ENCODE assay signal across 10 mouse cellular contexts in the genomic region with DNA sequence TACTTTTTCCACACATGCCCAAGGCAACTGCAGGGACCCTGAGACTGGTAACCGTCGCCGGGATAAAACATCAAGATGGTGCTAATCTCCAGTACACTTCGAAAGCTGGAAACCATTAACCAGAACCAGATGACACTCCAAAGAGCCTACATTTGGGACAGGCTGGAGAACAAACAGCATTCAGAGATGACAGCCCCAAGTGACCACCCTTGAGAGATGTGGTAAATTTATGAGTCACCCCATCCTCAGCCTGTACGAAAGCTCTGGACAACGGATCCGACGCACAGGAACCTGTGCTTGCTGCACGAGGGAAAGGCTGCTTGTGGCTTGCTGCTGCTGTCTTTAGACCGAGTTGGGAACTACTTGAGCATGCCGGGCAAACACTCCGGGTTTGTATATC. TPM values are rescaled to one million over a fixed set of nuclear protein-coding genes. Genes with fewer than 3 reads are reported as not detected.
A peak's percentile ranks its signal among the peaks of the same experiment; 100 is the strongest.
DNase-seq lines count a peak whose midpoint lies in the region; ATAC-seq lines count a peak whose summit lies in the region.
"Had no signal": no experiment of that assay in that cellular context is flagged by ENCODE, and none has a peak within 500 bp of the region (broad histone marks: within the 10 kb centered on the region; RNA-seq: fewer than 3 reads in every experiment).

No protein-coding gene starts in this region.

- no peaks in the 10 kb centered on the region for H3K36me3 ChIP-seq in heart, embryonic 13.5 days
- H3K36me3 ChIP-seq in embryonic facial prominence, embryonic 14.5 days (ENCODE audit: control insufficient read depth, insufficient read depth, low read length): no peaks in the 10 kb centered on the region

- peak overlapping the region; percentile 61 for H3K4me2 ChIP-seq in heart, embryonic 13.5 days
- peak overlapping the region; percentile 50 for H3K4me2 ChIP-seq in embryonic facial prominence, embryonic 14.5 days (ENCODE audit: low read depth, low read length)

- H3K9ac ChIP-seq in heart, embryonic 13.5 days: peak overlapping the region; percentile 57
- H3K9ac ChIP-seq in embryonic facial prominence, embryonic 14.5 days (ENCODE audit: low read depth, low read length): peak overlapping the region; percentile 45; the same call in 1 of the 2 replicates

- no peak for ATAC-seq in heart, embryonic 13.5 days (ENCODE audit: extremely low read depth, insufficient number of reproducible peaks, low FRiP score, low TSS enrichment)
- no peak for ATAC-seq in embryonic facial prominence, embryonic 14.5 days (ENCODE audit: low read depth)
- no peak for ATAC-seq in monocyte, adult 5-6 weeks (replicated peaks; ENCODE audit: insufficient number of reproducible peaks, low FRiP score, low TSS enrichment, poor library complexity, severe bottlenecking)

- DNase-seq in heart, adult 18-20 months: no peak
- DNase-seq in 416B (ENCODE audit: low read depth): peak; percentile 82
- DNase-seq in embryonic facial prominence, embryonic 14.5 days (ENCODE audit: low spot score): no peak
- DNase-seq in mesoderm, embryonic 11.5 days (ENCODE audit: low read depth, low spot score): peak; percentile 49
- DNase-seq in left cerebral cortex, postnatal 14 days (ENCODE audit: low spot score in 2 of 2): no peak
- no peak for DNase-seq in adrenal gland, adult 2 months
- DNase-seq: gastrocnemius, postnatal 36 days had no signal

- peak overlapping the region; percentile 25 for H3K4me3 ChIP-seq in heart, embryonic 13.5 days
- peak overlapping the region; percentile 2; the same call in 1 of the 2 replicates for H3K4me3 ChIP-seq in embryonic facial prominence, embryonic 14.5 days (ENCODE audit: low read depth, low read length)
- H3K4me3 ChIP-seq: left cerebral cortex, adult 2 months had no signal

- no peaks in the 10 kb centered on the region for H3K9me3 ChIP-seq in heart, embryonic 13.5 days
- H3K9me3 ChIP-seq in embryonic facial prominence, embryonic 14.5 days (ENCODE audit: control insufficient read depth, low read length): no peaks in the 10 kb centered on the region

- WGBS in heart, embryonic 13.5 days: 27% methylated on average over 12 of the region's 12 CpGs
- WGBS in embryonic facial prominence, embryonic 14.5 days: 27% methylated on average over 12 of the region's 12 CpGs

- no peaks in the 10 kb centered on the region for H3K27me3 ChIP-seq in heart, embryonic 13.5 days (replicated peaks)
- H3K27me3 ChIP-seq in embryonic facial prominence, embryonic 14.5 days (replicated peaks; ENCODE audit: control insufficient read depth, insufficient read depth, low read length): no peaks in the 10 kb centered on the region

- H3K27ac ChIP-seq in heart, embryonic 13.5 days (replicated peaks): peak overlapping the region; percentile 95
- peak overlapping the region; percentile 81 for H3K27ac ChIP-seq in embryonic facial prominence, embryonic 14.5 days (replicated peaks; ENCODE audit: low read depth, low read length)
- H3K27ac ChIP-seq: left cerebral cortex, adult 2 months had no signal

- intact Hi-C loops in left cerebral cortex, postnatal 14 days (cut with DNase I): no loop called here

- H3K4me1 ChIP-seq in heart, embryonic 13.5 days: peaks cover 61% of the 10 kb centered on the region
- peaks cover 26% of the 10 kb centered on the region for H3K4me1 ChIP-seq in embryonic facial prominence, embryonic 14.5 days (ENCODE audit: control insufficient read depth, insufficient read depth, low read length)

RNA-seq across cellular contexts. Expression of a gene that starts 34.2 kb away (rescaled TPM):
- 50.4 and 58.3 TPM in 2 replicates for polyA plus RNA-seq in heart, embryonic 13.5 days (2015; fragmentation: Nextera tagmentation; extraction: Ambion mirVana)
- 10 to 100 TPM; 15.1 to 17.0 TPM for total RNA-seq in heart, adult 18-20 months (2021)
- polyA plus RNA-seq in embryonic facial prominence, embryonic 14.5 days (2014; fragmentation: Nextera tagmentation; extraction: Ambion mirVana): 63.8 and 74.8 TPM in 2 replicates
- total RNA-seq in left cerebral cortex, postnatal 14 days (2021): 100 to 1,000 TPM; 101 to 104 TPM
- 19.9 to 43.2 TPM (median 21.4 TPM) in 3 replicates for total RNA-seq in monocyte, adult 5-6 weeks (2017)
- total RNA-seq in adrenal gland, adult 2 months (2021): 10 to 100 TPM; 21.3 to 21.7 TPM
- 30.2 and 40.2 TPM in 2 replicates for polyA plus RNA-seq in adrenal gland, adult 2 months (2012; rRNA removed)

RNA-seq across cellular contexts. Expression of a gene that starts 44.5 kb away (rescaled TPM):
- 19.0 and 25.9 TPM in 2 replicates for polyA plus RNA-seq in heart, embryonic 13.5 days (2015; fragmentation: Nextera tagmentation; extraction: Ambion mirVana)
- total RNA-seq in heart, adult 18-20 months (2021): 10 to 100 TPM; 45.2 to 51.2 TPM
- polyA plus RNA-seq in embryonic facial prominence, embryonic 14.5 days (2014; fragmentation: Nextera tagmentation; extraction: Ambion mirVana): 14.4 and 16.2 TPM in 2 replicates
- 10 to 100 TPM; 25.7 to 26.5 TPM for total RNA-seq in left cerebral cortex, postnatal 14 days (2021)
- total RNA-seq in monocyte, adult 5-6 weeks (2017): 17.3 to 18.3 TPM (median 18.0 TPM) in 3 replicates
- 10 to 100 TPM in 1 of 2 experiments, 1 to 10 TPM in 1; 8.0 to 14.0 TPM for total RNA-seq in adrenal gland, adult 2 months (2021)
- polyA plus RNA-seq in adrenal gland, adult 2 months (2012; rRNA removed): 40.3 and 43.3 TPM in 2 replicates

Comparison
In these comparisons a context has a peak if more than half of its experiments do, and no peak if none do; other contexts are left out.
1. DNase-seq: peak in 416B (single experiment) and mesoderm, embryonic 11.5 days (single experiment); none in heart, adult 18-20 months (0 of 2), embryonic facial prominence, embryonic 14.5 days (single experiment), left cerebral cortex, postnatal 14 days (0 of 2) and adrenal gland, adult 2 months (single experiment).